Mouse (Mus musculus) stomach, postnatal 0 days (tissue): ENCODE measurements around the gene Pigu.

Experiments
- CTCF ChIP-seq: IDR thresholded peaks from 2 replicates; pipeline ENCODE4 v1.5.1; 2016; ENCODE audit warnings: antibody characterized with exemption, low read depth, mild to moderate bottlenecking, moderate library complexity
- EP300 ChIP-seq: optimal IDR thresholded peaks from 2 replicates; pipeline ENCODE3; 2016; ENCODE audit warnings: antibody characterized with exemption

GRCm38 (mm10) chr2:155373302-155373701 lies 16.1 kb upstream of the Pigu start:
- TF ChIP-seq CTCF (no peak), EP300 (no peak)
